ENCODE assay signal across 10 mouse cellular contexts in genomic region chr4:125835250-125835649, GRCm38 (mm10).
A peak's percentile ranks its signal among the peaks of the same experiment; 100 is the strongest.
DNase-seq lines count a peak whose midpoint lies in the region; ATAC-seq and TF ChIP-seq lines count a peak whose summit lies in the region.
"Had no signal": no experiment of that assay in that cellular context is flagged by ENCODE, and none has a peak within 500 bp of the region (broad histone marks: within the 10 kb centered on the region; RNA-seq: fewer than 3 reads in every experiment).

No protein-coding gene starts in this region.

- ATAC-seq in heart, postnatal 0 days (ENCODE audit: insufficient read depth, low read depth) = no peak; the same call in 1 of the 2 replicates
- ATAC-seq in limb, embryonic 11.5 days (ENCODE audit: insufficient number of reproducible peaks, low FRiP score, low TSS enrichment, low read depth) = no peak

- no peaks in the 10 kb centered on the region for H3K9me3 ChIP-seq in heart, postnatal 0 days (replicated peaks; ENCODE audit: control insufficient read depth, low read length)
- H3K9me3 ChIP-seq in limb, embryonic 11.5 days (ENCODE audit: control insufficient read depth, low read length) = no peaks in the 10 kb centered on the region
- H3K9me3 ChIP-seq: megakaryocyte, embryonic 14.5 days had no signal

- no peak for TF ChIP-seq EP300 in heart, postnatal 0 days (IDR thresholded peaks at IDR 0.05; ENCODE audit: low read depth)

- no peaks in the 10 kb centered on the region for H3K4me1 ChIP-seq in heart, postnatal 0 days (ENCODE audit: control insufficient read depth, insufficient read depth)
- no peaks in the 10 kb centered on the region for H3K4me1 ChIP-seq in limb, embryonic 11.5 days (ENCODE audit: control insufficient read depth, insufficient read depth, low read length)
- H3K4me1 ChIP-seq: megakaryocyte, embryonic 14.5 days had no signal

- WGBS in heart, postnatal 0 days = 1% methylated on average over 8 of the region's 8 CpGs
- WGBS in limb, embryonic 11.5 days = under 1% methylated on average over 8 of the region's 8 CpGs

- H3K36me3 ChIP-seq in heart, postnatal 0 days (replicated peaks; ENCODE audit: control insufficient read depth, insufficient read depth, low read length) = no peaks in the 10 kb centered on the region
- H3K36me3 ChIP-seq in limb, embryonic 11.5 days (ENCODE audit: control insufficient read depth, insufficient read depth, low read length) = no peaks in the 10 kb centered on the region
- H3K36me3 ChIP-seq: G1E had no signal

- no peak overlapping the region for H3K4me2 ChIP-seq in heart, postnatal 0 days (ENCODE audit: low read depth, low read length)
- H3K4me2 ChIP-seq in limb, embryonic 11.5 days (ENCODE audit: low read depth, severe bottlenecking) = no peak overlapping the region

- no peaks in the 10 kb centered on the region for H3K27me3 ChIP-seq in heart, postnatal 0 days (ENCODE audit: control insufficient read depth, insufficient read depth, low read length)
- no peaks in the 10 kb centered on the region for H3K27me3 ChIP-seq in limb, embryonic 11.5 days (ENCODE audit: control insufficient read depth, insufficient read depth, low read length)

- no peak overlapping the region for H3K27ac ChIP-seq in heart, postnatal 0 days (ENCODE audit: low read depth)
- no peak overlapping the region for H3K27ac ChIP-seq in limb, embryonic 11.5 days (replicated peaks; ENCODE audit: low read depth, low read length)

- H3K9ac ChIP-seq in heart, postnatal 0 days (replicated peaks; ENCODE audit: low read depth, low read length) = no peak overlapping the region
- no peak overlapping the region for H3K9ac ChIP-seq in limb, embryonic 11.5 days (ENCODE audit: low read length)

- DNase-seq in heart, postnatal 0 days (ENCODE audit: low spot score) = peak; percentile 46
- no peak for DNase-seq in heart, adult 11 months
- DNase-seq in 416B (ENCODE audit: low read depth) = peak; percentile 26
- DNase-seq in brain, embryonic 14.5 days (ENCODE audit: low read depth) = peak; percentile 67
- DNase-seq in limb, embryonic 11.5 days (ENCODE audit: low spot score) = peak; percentile 93
- DNase-seq in layer of hippocampus, postnatal 14 days (ENCODE audit: low spot score in 2 of 2) = no peak
- DNase-seq in urinary bladder, postnatal 36 days (ENCODE audit: low spot score in 2 of 2) = no peak
- DNase-seq in gastrocnemius, adult 18-20 months (ENCODE audit: low spot score) = no peak

- H3K4me3 ChIP-seq in heart, postnatal 0 days (ENCODE audit: low read depth, low read length) = no peak overlapping the region
- no peak overlapping the region for H3K4me3 ChIP-seq in limb, embryonic 11.5 days (ENCODE audit: low read depth, low read length)
- H3K4me3 ChIP-seq: megakaryocyte, embryonic 14.5 days had no signal

- no peak for TF ChIP-seq POLR2A in brain, embryonic 14.5 days (IDR thresholded peaks at IDR 0.05; ENCODE audit: borderline replicate concordance, extremely low read depth, insufficient read depth, insufficient read length, poor library complexity, severe bottlenecking)

- no peak for TF ChIP-seq CTCF in heart, postnatal 0 days (IDR thresholded peaks at IDR 0.05; ENCODE audit: low read depth)
- no peak for TF ChIP-seq CTCF in brain, embryonic 14.5 days (IDR thresholded peaks at IDR 0.05; ENCODE audit: borderline replicate concordance, extremely low read depth, insufficient read depth, insufficient read length)

Comparison
In these comparisons a context has a peak if more than half of its experiments do, and no peak if none do; other contexts are left out.
1. DNase-seq: peak in heart, postnatal 0 days (single experiment), 416B (single experiment), brain, embryonic 14.5 days (single experiment) and limb, embryonic 11.5 days (single experiment); none in heart, adult 11 months (single experiment), layer of hippocampus, postnatal 14 days (0 of 2), urinary bladder, postnatal 36 days (0 of 2) and gastrocnemius, adult 18-20 months (single experiment).